Mouse (Mus musculus) urinary bladder, postnatal 14 days (tissue): ENCODE measurements around the gene S100pbp.
"Not testable (repeated sequence)": the region's sequence is repeated elsewhere in the genome, so short reads cannot be mapped to it uniquely, and the experiment has no call there.

Experiments
- DNase-seq: peaks from one replicate; pipeline ENCODE4 v3.0.0; 2021; ENCODE audit warnings: low spot score

Gene S100pbp

GRCm38 (mm10) chr4:129220376-129221089 lies 31.0 kb upstream of the S100pbp start:
- DNase-seq, result no peak

GRCm38 (mm10) chr4:129219198-129219597 lies 29.7 kb upstream of the S100pbp start:
- DNase-seq, result no peak

GRCm38 (mm10) chr4:129218569-129219175 lies 29.1 kb upstream of the S100pbp start:
- no peak for DNase-seq

- DNase-seq, result not testable (repeated sequence)
These were observed 23.0 kb upstream of the S100pbp start for GRCm38 (mm10) chr4:129212486-129212885.

- no peak for DNase-seq
These were observed 21.9 kb upstream of the S100pbp start for GRCm38 (mm10) chr4:129211461-129211860.

GRCm38 (mm10) chr4:129209504-129209903 lies 20.0 kb upstream of the S100pbp start:
- peak; percentile 3 for DNase-seq

GRCm38 (mm10) chr4:129206792-129207191 lies 17.3 kb upstream of the S100pbp start:
- peak; percentile 1 for DNase-seq

GRCm38 (mm10) chr4:129204655-129205054 lies 15.1 kb upstream of the S100pbp start:
- peak; percentile 3 for DNase-seq

GRCm38 (mm10) chr4:129197514-129197913 lies 8.0 kb upstream of the S100pbp start:
- no peak for DNase-seq

- no peak for DNase-seq
These were observed 4.8 kb upstream of the S100pbp start for GRCm38 (mm10) chr4:129194280-129194679.

- DNase-seq, result no peak
These were observed 2.2 kb upstream of the S100pbp start for GRCm38 (mm10) chr4:129191691-129192090.

- DNase-seq, result no peak
These were observed 1.0 kb upstream of the S100pbp start for GRCm38 (mm10) chr4:129190538-129190937.

- peak; percentile 52 for DNase-seq
These were observed 555 bp downstream of the S100pbp start for GRCm38 (mm10) chr4:129188803-129189541.

- no peak for DNase-seq
These were observed 1.4 kb downstream of the S100pbp start for GRCm38 (mm10) chr4:129188041-129188659.

- DNase-seq, result no peak
These were observed 10.0 kb downstream of the S100pbp start for GRCm38 (mm10) chr4:129179560-129179959.

- DNase-seq, result no peak
These were observed 17.0 kb downstream of the S100pbp start for GRCm38 (mm10) chr4:129172529-129172928.

- DNase-seq, result no peak
These were observed 27.8 kb downstream of the S100pbp start for GRCm38 (mm10) chr4:129161581-129162255.

- DNase-seq, result no peak
These were observed 28.5 kb downstream of the S100pbp start for GRCm38 (mm10) chr4:129161076-129161475.

GRCm38 (mm10) chr4:129158549-129158948 lies 31.0 kb downstream of the S100pbp start:
- no peak for DNase-seq

- DNase-seq, result no peak
These were observed 32.0 kb downstream of the S100pbp start for GRCm38 (mm10) chr4:129157541-129157940.

GRCm38 (mm10) chr4:129151276-129151811 lies 38.2 kb downstream of the S100pbp start:
- no peak for DNase-seq

- DNase-seq, result no peak
These were observed 40.2 kb downstream of the S100pbp start for GRCm38 (mm10) chr4:129149321-129149720.
